Mouse (Mus musculus) lung, adult 2 months (tissue): Measurements from ENCODE around the gene Trim9. TPM values are rescaled to one million over a fixed set of nuclear protein-coding genes. Genes with fewer than 3 reads are reported as not detected.

Experiments
- DNase-seq: peaks from one replicate; pipeline ENCODE4 v3.0.0; 2022
- H3K4me1 ChIP-seq: fragments of 200-500 bp; 2 replicates; pipeline ENCODE4 v1.6.1; 2011; ENCODE audit warnings: low read length; ENCODE audit not compliant: control insufficient read depth, insufficient read depth
- H3K4me3 ChIP-seq: fragments of 200-500 bp; replicated peaks from 2 replicates; pipeline ENCODE3; 2011; ENCODE audit warnings: low read depth, mild to moderate bottlenecking, control low read depth, low read length; ENCODE audit errors: extremely low read depth
- CTCF ChIP-seq: fragments of 200-500 bp; IDR thresholded peaks from 2 replicates; pipeline ENCODE4 v1.5.1; 2011; ENCODE audit warnings: mild to moderate bottlenecking, low read length, control low read depth; ENCODE audit not compliant: insufficient read depth
- POLR2A ChIP-seq: fragments of 200-500 bp; IDR thresholded peaks from 2 replicates; pipeline ENCODE4 v1.6.1; 2011; ENCODE audit warnings: low read depth, mild to moderate bottlenecking, control low read depth, low read length, borderline replicate concordance; ENCODE audit errors: extremely low read depth
- WGBS: fragments of 180-500 bp; shearing (Covaris S2); methylation state at CpG from one replicate; pipeline ENCODE4 v1.1.7; 2018; 5-methylcytosine and 5-hydroxymethylcytosine counted together
- polyA plus RNA-seq: library from polyadenylated mRNA; depleted of rRNA; stranded (reverse); fragments of >200 nt; gene quantifications from 2 replicates; pipeline ENCODE4 v1.2.3, GENCODE M21; 2012

The Trim9 gene
- polyA plus RNA-seq, 1 experiment, result 0.06 TPM

- WGBS, result 90% methylated on average over 10 of the region's 10 CpGs
- no peak for TF ChIP-seq POLR2A
- no peak for TF ChIP-seq CTCF
- Histone ChIP-seq H3K4me3 (no peak overlapping the region), H3K4me1 (no peaks in the 10 kb centered on the region)
- no peak for DNase-seq
Measured at GRCm38 (mm10) chr12:70293165-70293926, 54.1 kb downstream of the Trim9 start.

GRCm38 (mm10) chr12:70285521-70285920 lies 61.9 kb downstream of the Trim9 start:
- TF ChIP-seq CTCF (no peak), POLR2A (no peak)
- 83% methylated on average over 5 of the region's 5 CpGs for WGBS
- no peak overlapping the region for H3K4me3 ChIP-seq
- H3K4me1 ChIP-seq, result no peaks in the 10 kb centered on the region
- DNase-seq, result no peak

- Histone ChIP-seq H3K4me3 (no peak overlapping the region), H3K4me1 (no peaks in the 10 kb centered on the region)
- TF ChIP-seq POLR2A (no peak), CTCF (no peak)
- WGBS, result 57% methylated on average over 7 of the region's 7 CpGs
- no peak for DNase-seq
Measured at GRCm38 (mm10) chr12:70284979-70285378, 62.4 kb downstream of the Trim9 start.

- 56% methylated on average over 10 of the region's 10 CpGs for WGBS
- no peak for DNase-seq
- TF ChIP-seq POLR2A, result no peak
- Histone ChIP-seq H3K4me3 (no peak overlapping the region), H3K4me1 (no peaks in the 10 kb centered on the region)
Measured at GRCm38 (mm10) chr12:70283116-70283731, 64.2 kb downstream of the Trim9 start.

- WGBS, result 89% methylated on average over 2 of the region's 2 CpGs
- Histone ChIP-seq H3K4me1 (no peaks in the 10 kb centered on the region), H3K4me3 (no peak overlapping the region)
Measured at GRCm38 (mm10) chr12:70280930-70281329, 66.5 kb downstream of the Trim9 start.

GRCm38 (mm10) chr12:70280381-70280780 lies 67.0 kb downstream of the Trim9 start:
- no peak overlapping the region for H3K4me3 ChIP-seq
- no peaks in the 10 kb centered on the region for H3K4me1 ChIP-seq
- TF ChIP-seq CTCF (no peak), POLR2A (no peak)
- 75% methylated on average over 10 of the region's 10 CpGs for WGBS
- DNase-seq, result no peak

More at GRCm38 (mm10) chr12:70280930-70281329, 66.5 kb downstream of the Trim9 start:
- no peak for DNase-seq
- TF ChIP-seq POLR2A (no peak), CTCF (no peak)

- no peak for DNase-seq
- no peaks in the 10 kb centered on the region for H3K4me1 ChIP-seq
- TF ChIP-seq CTCF (no peak), POLR2A (no peak)
- no peak overlapping the region for H3K4me3 ChIP-seq
- 68% methylated on average over 12 of the region's 12 CpGs for WGBS
Measured at GRCm38 (mm10) chr12:70277071-70277939, 70.1 kb downstream of the Trim9 start.

- no peak for TF ChIP-seq POLR2A
- TF ChIP-seq CTCF, result no peak
- Histone ChIP-seq H3K4me1 (no peaks in the 10 kb centered on the region), H3K4me3 (no peak overlapping the region)
- no peak for DNase-seq
- 85% methylated on average over 6 of the region's 6 CpGs for WGBS
Measured at GRCm38 (mm10) chr12:70269724-70270123, 77.7 kb downstream of the Trim9 start.

- H3K4me1 ChIP-seq, result no peaks in the 10 kb centered on the region
- DNase-seq, result no peak
- no peak overlapping the region for H3K4me3 ChIP-seq
- TF ChIP-seq POLR2A (no peak), CTCF (no peak)
- WGBS, result 67% methylated on average over 9 of the region's 9 CpGs
Measured at GRCm38 (mm10) chr12:70267314-70267713, 80.1 kb downstream of the Trim9 start.
